Mouse (Mus musculus): ENCODE data around the gene Osbpl10.

Osbpl10 gene

DNA sequence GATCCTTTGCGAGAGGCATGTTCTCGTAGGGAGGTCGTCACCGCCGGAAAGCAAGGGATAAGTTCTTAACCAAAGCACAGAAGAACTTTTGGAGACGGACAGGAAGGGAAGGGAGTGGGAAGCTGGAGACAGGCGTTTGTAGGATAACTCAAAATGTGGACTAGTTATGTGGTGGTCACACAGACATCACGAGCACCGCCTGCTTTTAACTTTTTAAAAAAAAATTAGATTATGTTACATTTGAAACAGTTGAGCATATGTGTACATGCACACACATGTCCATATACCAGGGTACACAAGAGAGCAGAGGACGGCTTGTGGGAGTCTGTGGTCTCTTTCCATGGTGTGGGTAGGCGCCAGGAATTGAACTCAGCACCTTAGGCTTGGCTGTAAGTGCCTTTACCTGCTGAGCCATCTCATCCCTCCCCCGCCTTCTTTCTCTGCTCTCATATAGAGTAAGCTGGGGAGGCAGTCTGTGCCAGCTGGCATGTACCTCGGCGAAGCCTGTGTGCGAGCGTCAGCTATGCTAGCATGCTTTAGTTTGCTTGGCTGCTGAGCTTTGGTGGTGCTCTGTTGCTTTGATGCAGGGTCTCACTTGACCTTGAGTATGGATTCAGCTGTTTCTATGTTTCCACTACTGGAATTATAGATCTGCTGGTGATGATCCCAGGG, 4.5 kb downstream of the Osbpl10 start, which contains the start of gene Rps27rt:
TSS of gene Rps27rt (minus strand) at position 51 of the 672 bp plus-strand sequence.
- no peak for DNase-seq (ENCODE audit: low spot score in 2 of 2)

DNA sequence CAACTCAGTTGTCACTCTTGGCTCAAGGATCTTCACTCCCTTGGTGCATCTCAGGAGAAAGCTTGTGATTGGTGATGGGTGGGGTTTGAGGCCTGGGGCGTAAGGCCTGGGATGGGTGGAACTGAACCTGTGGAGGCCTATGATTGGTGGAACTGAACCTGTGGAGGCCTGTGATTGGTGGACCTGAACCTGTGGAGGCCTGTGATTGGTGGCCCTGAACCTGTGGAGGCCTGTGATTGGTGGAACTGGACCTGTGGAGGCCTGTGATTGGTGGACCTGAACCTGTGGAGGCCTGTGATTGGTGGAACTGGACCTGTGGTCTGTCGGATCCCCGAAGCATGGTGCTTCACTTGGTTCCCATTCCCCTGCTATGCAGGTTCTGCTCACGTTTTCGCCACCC, 7.4 kb downstream of the Osbpl10 start:
- no peak for DNase-seq (ENCODE audit: low spot score in 2 of 2)

DNA sequence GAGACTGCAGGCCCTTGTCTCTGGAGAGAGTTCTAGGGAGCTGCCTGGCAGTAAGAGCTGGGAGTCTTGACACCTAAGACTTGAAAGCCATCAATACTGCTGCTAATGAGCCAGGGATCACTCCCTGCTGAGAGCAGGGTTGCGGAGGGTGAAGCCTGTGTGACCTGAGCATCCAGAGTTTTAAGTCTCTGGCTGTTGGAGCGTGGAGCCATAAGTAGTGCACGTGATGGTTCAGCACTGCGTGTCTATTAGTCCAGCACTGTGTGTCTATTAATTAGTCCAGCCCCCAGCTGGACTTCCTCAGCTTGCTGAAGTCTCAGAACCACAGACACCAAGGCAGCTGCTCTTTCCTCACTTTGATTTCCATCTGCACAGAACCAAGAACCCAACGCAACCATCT, 8.0 kb downstream of the Osbpl10 start:
- DNase-seq (ENCODE audit: low spot score in 2 of 2), result no peak

DNA sequence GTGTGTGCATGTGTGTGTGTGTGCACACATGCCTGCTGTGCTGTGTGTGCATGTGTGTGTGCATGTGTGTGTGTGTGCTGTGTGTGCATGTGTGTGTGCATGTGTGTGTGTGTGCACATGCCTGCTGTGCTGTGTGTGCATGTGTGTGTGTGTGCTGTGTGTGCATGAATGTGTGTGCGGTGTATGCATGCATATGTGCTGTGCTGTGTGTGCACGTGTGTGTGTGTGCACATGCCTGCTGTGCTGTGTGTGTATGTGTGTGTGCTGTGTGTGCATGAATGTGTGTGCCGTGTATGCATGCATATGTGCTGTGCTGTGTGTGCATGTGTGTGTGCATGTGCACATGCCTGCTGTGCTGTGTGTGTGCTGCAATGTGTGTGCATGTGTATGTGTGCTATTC, 9.7 kb downstream of the Osbpl10 start:
- DNase-seq (ENCODE audit: low spot score in 2 of 2), result no peak

DNA sequence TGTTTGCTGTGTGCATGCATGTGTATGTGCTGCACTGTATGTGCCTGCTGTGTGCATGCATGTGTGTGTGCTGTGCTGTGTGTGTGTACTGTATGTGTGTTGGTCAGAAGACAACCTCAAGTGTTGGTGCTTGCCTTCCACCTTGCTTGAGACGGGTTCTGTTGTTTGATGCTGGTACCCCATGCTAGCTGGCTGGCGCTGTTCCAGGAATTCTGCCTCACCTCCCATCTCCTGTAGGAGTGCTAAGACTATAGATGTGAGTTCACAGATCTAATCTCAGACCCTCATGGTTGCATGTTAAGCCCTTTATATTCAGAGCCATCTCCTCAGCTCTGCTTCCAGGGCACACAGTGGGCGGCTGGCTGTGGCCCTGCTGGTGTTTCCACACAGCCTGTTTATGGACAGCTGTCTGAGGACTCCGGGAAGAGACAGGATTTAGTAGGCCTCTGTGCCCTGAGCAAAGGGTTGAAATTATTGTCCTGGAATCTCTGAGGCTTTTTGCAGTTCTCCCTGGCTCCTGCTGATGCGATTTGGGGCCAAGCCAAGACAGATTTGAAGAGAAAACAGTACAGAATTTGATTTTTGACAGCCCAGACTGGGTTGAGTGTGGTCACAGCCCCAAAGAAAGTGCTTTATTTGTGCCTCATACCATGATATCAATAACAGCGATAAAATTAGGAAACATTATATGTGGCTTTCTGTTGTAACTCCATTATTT, 10.4 kb downstream of the Osbpl10 start:
- DNase-seq (ENCODE audit: low spot score in 2 of 2), result peak in 1 of 2 experiments; percentile 38

DNA sequence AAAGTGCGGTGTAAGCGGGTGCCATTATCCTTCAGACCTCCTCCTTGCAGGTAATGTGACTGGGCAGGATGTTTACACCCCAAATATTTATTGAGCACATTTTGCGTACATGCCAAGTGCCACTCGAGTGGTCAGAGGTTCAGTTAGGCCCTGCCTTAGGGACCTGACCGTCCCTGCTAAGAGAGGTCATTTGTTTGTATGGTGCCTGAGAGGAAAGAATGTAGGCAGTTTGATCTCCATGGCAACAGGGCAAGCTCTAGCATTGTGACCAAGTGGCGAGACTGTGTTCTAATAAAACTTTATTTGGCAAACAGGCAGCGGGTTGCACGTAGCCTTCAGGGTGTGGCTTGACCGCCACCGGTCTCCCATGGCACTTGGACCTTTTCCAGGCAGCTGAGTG, 12.1 kb downstream of the Osbpl10 start:
- DNase-seq (ENCODE audit: low spot score in 2 of 2), result no peak

DNA sequence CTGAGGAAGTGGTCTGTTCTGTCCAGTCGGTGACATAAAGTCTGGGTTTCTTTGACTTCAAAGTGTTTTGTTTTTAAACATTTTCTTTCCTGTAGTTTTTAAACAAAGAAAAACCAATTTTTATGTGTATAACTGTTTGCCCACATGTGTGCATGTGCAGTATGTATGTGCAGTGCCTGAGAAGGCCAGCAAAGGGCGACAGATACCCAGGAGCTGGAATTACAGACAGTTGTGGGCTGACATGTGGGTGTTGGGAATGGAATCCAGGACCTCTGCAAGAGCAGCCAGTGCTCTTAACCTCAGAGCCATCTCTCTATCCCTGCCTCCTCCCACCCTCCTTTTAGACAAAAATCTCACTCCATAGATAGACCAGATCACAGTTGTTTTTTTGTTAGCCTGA, 14.2 kb downstream of the Osbpl10 start:
- DNase-seq (ENCODE audit: low spot score in 2 of 2), result no peak

DNA sequence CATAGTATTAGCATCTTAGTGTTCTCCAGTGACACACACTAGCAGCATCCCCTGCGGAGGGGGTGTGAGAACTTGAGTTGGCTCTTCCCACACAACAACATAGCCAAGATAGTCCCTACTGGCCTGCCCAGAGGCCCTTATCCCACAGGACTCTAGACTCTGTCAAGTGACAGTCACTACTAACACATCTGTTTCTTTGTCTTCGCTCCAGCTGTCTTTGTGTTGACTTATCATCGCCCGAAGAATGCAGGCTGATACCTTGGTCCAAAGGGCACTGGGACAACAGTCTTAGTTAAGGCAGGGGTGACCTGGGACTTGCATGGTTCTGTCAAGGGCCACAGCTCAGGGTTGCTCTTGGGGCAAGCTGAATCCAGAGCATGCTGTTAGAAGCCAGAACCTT, 16.9 kb downstream of the Osbpl10 start:
- DNase-seq (ENCODE audit: low spot score in 2 of 2), result no peak

DNA sequence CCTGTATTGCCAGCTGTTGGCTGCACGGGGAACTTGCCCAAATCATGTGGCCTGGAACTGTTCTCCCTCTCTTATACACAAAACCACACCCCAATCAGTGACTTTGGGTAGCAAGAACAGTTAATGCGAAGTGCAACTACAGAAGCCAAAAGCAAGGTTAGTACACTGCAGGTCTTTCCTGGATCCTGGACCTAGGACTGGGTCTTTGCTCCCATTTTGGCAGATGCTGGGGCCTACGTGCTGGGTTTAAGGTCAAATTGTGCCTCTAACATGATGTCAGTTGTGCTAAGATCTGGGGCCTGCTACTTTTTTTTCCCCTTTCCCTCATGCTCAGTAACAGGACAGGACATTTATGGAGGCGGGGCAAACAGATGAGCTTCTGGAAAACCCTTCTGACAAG, 17.3 kb downstream of the Osbpl10 start:
- no peak for DNase-seq (ENCODE audit: low spot score in 2 of 2)

DNA sequence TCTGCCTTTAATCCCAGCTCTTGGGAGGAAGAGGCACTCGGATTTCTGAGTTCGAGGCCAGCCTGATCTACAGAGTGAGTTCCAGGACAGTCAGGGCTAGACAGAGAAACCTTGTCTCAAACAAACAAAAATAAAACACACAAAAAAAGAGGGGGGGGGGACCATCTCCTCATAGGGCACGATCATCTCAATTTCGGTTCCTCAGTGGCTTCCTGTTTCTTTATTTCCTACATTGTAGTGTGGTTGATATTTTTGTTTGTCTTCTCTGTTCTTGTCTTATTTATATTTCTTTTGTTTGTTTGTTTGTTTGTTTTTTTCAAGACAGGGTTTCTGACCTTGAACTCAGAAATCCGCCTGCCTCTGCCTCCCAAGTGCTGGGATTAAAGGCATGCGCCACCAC, 18.1 kb downstream of the Osbpl10 start:
- DNase-seq (ENCODE audit: low spot score in 2 of 2), result no peak

DNA sequence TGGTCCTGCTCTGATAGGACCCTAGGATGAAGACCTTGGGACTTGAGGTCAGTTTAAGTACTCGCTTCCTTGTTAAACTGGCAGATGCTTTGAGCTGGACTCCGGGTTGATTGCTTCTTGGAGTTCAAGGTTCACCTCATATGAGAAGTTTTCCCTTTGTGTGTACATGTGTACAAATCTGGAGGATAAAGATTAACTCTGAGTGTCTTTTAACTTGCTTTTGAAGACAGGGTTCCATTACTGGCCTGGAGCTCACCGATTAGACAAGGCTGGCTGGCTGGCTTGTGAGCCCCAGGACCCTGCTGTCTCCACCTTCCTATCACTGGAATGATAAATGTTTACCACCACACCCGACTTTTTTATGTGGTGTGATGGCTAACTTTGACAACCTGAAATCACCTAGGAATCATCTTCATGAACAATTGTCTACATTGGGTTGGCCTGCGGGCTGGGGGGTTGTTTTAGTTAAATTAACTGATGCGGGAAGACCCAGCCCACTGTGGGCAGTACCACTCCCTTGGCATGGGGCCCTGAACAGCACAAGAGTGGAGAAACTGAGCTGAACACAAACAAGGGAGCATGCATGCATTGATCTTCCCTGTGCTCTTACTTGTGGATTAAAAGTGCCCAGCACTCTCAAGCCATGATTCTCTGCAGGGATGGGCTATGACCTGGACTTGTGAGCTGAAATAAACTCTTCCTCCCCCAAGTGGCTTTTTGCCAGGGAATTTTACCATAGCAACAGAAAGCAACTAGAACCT, 20.8 kb downstream of the Osbpl10 start:
- DNase-seq (ENCODE audit: low spot score in 2 of 2), result no peak

DNA sequence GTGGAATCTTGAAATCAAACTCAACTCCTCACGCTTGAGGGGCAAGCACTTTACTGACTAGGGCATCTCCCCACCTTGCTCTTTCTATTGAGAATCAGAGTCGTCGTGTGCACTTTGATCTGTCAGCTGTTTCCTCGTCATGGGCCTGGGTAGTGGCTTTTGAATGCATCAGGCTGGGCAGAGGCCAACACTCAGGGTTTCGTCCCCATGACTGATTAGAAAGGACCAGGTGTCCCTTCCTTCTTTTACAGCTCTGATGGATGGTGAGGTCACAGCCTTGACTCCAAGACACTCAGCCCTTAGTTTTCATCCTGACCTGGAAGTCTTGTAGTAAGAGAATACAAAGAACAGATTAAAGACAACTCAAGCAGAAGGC, 21.4 kb downstream of the Osbpl10 start:
- no peak for DNase-seq (ENCODE audit: low spot score in 2 of 2)

DNA sequence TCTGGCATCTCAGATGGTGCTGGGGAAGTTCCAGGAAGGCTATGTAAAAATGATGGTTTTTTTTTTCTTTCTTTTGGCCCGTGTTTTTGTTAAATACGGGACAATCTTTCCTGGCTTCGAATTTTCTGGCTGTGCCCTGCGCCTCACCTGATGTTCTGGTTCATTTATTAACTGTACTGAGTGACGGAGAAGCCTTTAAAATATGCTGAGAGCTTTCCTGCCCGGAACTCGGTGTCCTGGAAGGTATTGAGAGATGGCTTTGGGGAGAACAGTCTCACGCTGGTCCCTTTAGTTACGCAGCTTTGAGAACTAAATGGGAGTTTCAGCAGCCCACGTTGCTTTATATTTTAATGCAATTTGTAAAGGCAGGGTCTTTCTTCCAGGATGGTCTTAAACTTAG, 27.1 kb downstream of the Osbpl10 start:
- DNase-seq (ENCODE audit: low spot score in 2 of 2), result no peak

DNA sequence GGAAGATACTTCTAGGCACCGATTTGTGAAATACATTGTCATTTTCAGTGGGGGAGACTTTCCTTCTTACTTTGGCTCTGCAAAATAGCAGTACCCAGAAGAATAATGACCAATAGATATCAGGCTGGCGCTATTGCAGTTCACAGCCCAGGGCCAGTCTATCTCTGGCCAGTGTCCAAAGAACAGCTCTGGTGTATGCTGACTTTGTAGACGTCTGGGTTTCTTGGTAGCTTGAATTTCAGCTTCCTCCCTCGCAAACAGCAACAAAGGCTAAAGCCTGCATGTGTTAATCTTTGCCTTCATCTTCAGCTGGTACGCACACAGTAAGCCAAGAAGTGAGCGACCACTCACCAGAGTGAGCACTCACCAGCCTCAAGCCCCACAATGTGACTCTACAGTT, 29.4 kb downstream of the Osbpl10 start:
- DNase-seq (ENCODE audit: low spot score in 2 of 2), result no peak

DNA sequence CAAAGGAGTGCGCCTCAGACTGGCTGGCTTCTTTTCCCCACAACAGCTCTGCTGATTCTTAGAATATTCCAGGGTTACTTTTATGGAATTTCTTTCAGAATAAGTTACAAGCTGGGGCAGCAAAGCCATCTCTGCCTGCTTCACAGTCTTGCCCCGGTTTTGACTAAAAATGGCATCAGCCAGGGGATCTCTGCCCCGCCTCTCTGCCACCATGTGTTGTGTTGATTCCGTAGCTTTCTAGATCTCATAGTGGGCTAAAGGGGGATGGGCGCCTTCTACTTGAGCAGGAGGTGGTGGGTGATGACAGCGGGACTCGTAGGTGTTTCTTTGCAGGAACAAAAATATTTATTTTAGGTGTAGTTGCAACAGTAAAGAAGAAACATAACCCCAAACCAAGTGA, 29.8 kb downstream of the Osbpl10 start:
- no peak for DNase-seq (ENCODE audit: low spot score in 2 of 2)

DNA sequence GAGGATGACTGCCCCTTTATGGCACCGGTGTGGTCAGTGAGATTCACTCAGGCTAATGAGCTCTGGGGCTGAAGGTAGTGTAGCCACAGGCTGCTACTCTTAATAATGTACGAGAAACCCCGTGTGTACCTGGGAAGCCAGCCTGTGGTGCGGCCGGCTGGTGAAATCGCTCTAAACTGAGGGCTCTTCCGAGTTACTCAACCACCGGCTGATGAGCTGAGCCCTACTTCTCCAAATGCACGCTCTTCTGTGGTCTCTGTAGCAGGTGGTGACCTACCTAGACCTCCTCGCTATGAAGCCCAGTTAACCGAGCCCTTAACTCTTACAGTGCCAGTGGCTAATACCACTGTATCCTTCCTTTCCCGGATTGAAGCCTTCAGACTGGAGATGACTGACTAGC, 34.0 kb downstream of the Osbpl10 start:
- DNase-seq (ENCODE audit: low spot score in 2 of 2), result no peak

DNA sequence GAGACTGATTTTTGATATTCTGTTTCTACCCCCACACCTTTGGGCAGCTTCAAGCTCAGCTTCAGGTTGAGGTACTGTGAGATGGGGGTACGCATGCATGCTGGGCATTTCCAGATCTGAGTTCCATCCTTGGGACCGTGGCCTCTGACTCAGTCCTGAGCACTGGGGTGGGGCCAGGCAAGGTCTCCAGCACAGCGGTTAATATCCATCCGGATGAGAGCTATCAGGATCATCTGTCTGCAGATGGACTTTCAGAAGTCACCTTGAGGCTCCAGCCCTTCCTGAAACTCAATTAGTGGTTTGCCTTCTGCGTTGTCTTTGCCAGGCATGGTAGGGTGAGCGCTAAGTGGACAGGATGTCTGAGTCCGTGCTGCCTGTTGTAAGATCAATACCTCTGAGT, 41.8 kb downstream of the Osbpl10 start:
- DNase-seq (ENCODE audit: low spot score in 2 of 2), result no peak

DNA sequence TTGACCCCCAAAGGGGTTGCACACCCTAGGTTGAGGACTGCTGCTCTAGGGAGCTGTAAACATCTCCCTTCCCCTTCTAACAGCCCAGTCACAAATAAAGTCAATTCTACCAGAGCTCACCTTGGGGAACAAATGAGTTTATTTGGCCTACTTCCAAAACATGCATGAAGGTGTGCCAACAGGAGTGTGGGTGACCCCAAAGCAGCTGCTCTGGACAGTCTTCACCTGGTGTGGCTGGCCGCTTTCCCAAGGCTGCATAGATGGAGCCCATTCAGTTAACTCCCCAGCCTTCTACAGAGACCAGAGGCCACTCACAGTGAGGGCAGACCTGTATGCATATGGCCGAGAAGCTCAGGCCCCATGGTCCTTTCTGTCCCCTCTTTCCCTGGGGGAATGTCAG, 43.0 kb downstream of the Osbpl10 start:
- DNase-seq (ENCODE audit: low spot score in 2 of 2), result no peak

DNA sequence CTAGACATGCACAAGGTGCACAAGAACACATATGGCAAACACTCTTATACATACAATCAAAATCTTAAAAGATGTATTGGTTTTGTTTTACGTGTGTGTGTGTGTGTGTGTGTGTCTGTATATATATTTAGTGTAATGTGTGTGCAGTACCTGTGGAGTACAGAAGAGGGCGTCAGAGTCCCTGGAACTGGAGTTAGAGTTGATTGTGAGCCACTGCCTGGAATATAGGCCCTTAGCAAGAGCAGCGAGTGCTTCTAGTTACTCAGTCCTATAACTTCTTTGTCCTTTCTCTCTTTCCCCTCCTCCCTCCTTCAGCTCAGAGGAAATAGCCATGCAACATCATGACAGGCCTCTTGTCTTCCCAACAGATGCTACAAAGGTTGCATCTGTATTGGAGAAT, 44.8 kb downstream of the Osbpl10 start:
- DNase-seq (ENCODE audit: low spot score in 2 of 2), result no peak

DNA sequence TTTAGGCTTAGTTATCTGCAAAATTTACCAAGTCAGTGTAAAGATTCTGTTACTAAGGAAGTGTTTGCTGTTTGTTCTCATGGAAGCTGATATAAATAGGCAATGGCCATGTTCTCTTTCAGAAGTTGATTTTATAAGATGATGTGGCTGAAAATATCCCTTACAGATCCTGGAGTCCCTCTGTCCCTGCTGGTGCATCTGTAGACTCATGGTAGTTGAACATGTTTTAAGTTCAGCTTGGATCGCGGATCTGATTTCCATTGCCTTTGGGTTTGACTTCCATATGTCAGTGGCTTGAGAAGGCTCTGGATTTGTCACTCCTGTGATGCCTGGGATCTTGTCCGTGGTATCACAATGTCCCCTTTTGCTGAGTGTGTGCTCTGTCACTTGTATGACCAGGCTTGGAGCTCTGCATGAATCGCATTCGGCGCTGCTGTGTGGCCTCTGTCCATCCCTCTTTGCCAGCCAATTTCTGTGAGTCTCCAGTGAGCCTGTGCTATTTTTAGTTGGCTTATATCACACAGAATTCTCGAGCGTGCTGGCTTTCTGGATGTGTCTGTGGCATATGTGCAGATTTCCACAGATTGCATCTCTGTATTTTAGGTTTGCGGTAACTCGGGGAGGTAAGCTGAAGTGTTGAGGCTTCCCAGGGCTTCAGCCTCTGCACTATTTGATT, 45.5 kb downstream of the Osbpl10 start:
- no peak for DNase-seq (ENCODE audit: low spot score in 2 of 2)

DNA sequence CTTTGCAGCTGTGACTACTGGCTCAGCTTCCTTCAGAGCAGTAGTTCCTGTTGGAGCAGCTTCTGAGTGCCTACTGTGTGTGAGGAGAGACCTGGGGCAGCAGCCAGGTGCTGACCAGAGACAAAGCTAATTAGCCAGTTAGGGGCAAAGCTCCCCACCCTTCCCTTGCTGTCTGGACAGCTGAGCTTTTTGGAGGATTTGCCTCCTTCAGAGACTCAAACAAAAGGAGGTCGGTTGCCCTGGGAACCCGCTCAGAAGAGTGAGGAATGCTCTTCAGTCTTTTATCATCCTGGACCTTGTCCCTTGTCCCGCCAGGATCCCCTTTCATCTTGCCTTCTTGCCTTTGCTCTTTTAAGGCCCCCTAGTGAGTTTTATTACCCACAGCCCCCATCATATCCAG, 50.9 kb downstream of the Osbpl10 start:
- DNase-seq (ENCODE audit: low spot score in 2 of 2), result no peak

DNA sequence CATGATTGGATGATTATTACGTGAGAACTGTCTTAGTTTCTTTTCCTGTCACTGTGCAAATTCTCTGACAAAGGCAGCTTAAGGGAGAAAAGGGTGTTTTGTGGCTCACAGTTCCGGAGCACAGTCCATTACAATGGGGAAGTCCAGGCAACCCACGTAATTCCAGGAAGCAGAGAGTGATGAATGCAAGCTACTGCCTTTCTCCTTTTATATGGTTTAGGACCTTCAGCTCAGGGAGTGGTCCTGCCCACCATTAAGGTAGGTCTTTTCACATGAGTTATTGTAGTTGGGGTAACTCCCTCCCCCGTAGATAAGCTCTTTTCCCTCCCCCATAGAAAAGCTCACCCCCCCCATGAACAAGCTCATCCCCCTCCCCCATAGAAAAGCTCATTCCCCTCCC, 52.2 kb downstream of the Osbpl10 start:
- DNase-seq (ENCODE audit: low spot score in 2 of 2), result no peak

Data from cerebellum, postnatal 4 days (tissue).